Mouse (Mus musculus): ENCODE data around the gene Phykpl. TPM values are rescaled to one million over a fixed set of nuclear protein-coding genes. Genes with fewer than 3 reads are reported as not detected.
"Not testable (repeated sequence)": the region's sequence is repeated elsewhere in the genome, so short reads cannot be mapped to it uniquely, and the experiment has no call there.

Phykpl gene
- polyA plus RNA-seq, 1 experiment from 2014 or later = 13.3 TPM

DNA sequence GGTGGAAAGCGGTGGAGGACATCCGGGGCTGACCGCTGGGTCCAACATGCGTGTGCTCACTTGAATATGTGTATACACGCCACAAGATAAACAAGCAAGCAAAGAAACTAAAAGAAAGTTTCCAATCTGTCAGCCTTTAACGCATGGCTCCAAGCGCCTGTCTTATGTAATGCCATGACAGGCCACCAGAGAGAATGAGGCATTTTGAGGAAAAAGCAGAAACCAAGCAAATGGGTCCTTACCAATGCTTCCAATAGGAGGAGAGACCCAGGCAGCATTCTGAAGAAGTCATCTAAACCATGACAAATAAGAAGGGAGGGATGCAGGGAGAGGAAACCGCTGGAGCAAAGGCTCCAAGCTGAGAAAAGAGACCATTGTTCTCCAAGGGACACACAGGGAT lies 29.7 kb downstream of the Phykpl start:
- H3K4me1 ChIP-seq (replicated peaks; ENCODE audit: control insufficient read depth, insufficient read depth) = peaks cover 3% of the 10 kb centered on the region; the same call in 1 of the 2 replicates
- no peaks in the 10 kb centered on the region for H3K9me3 ChIP-seq (ENCODE audit: control insufficient read depth, low read length)
- H3K36me3 ChIP-seq (ENCODE audit: control insufficient read depth, insufficient read depth, low read length) = no peaks in the 10 kb centered on the region
- no peaks in the 10 kb centered on the region for H3K27me3 ChIP-seq (ENCODE audit: control insufficient read depth, insufficient read depth, low read length)
- WGBS = 70% methylated on average over 8 of the region's 8 CpGs
- H3K9ac ChIP-seq (ENCODE audit: low read length) = no peak overlapping the region
- no peak for DNase-seq (ENCODE audit: low spot score)
- H3K27ac ChIP-seq (replicated peaks) = peak overlapping the region; percentile 93
- H3K4me2 ChIP-seq (replicated peaks; ENCODE audit: low read depth) = no peak overlapping the region
- no peak for TF ChIP-seq EP300 (optimal IDR thresholded peaks at IDR 0.05)
- TF ChIP-seq CTCF (IDR thresholded peaks at IDR 0.05; ENCODE audit: low read depth) = no peak; the same call in 1 of the 2 replicates
- no peak overlapping the region for H3K4me3 ChIP-seq (ENCODE audit: low read depth, low read length)
- ATAC-seq (ENCODE audit: low FRiP score, low TSS enrichment) = no peak

GRCm38 (mm10) chr11:51615129-51615528 lies 30.6 kb downstream of the Phykpl start:
- Histone ChIP-seq H3K9me3 (ENCODE audit: control insufficient read depth, low read length) (no peaks in the 10 kb centered on the region), H3K4me1 (replicated peaks; ENCODE audit: control insufficient read depth, insufficient read depth) (peaks cover 3% of the 10 kb centered on the region), H3K27ac (replicated peaks) (peak overlapping the region; percentile 93), H3K36me3 (ENCODE audit: control insufficient read depth, insufficient read depth, low read length) (no peaks in the 10 kb centered on the region), H3K27me3 (ENCODE audit: control insufficient read depth, insufficient read depth, low read length) (no peaks in the 10 kb centered on the region), H3K4me2 (replicated peaks; ENCODE audit: low read depth) (peak overlapping the region; percentile 53), H3K9ac (ENCODE audit: low read length) (peak overlapping the region; percentile 51), H3K4me3 (ENCODE audit: low read depth, low read length) (peak overlapping the region; percentile 25)
- TF ChIP-seq CTCF (IDR thresholded peaks at IDR 0.05; ENCODE audit: low read depth) = no peak
- TF ChIP-seq EP300 (optimal IDR thresholded peaks at IDR 0.05) = no peak
- peak; percentile 57 for DNase-seq (ENCODE audit: low spot score)
- peak; percentile 36; the same call in 1 of the 2 replicates for ATAC-seq (ENCODE audit: low FRiP score, low TSS enrichment)
- WGBS = 11% methylated on average over 7 of the region's 7 CpGs

DNA sequence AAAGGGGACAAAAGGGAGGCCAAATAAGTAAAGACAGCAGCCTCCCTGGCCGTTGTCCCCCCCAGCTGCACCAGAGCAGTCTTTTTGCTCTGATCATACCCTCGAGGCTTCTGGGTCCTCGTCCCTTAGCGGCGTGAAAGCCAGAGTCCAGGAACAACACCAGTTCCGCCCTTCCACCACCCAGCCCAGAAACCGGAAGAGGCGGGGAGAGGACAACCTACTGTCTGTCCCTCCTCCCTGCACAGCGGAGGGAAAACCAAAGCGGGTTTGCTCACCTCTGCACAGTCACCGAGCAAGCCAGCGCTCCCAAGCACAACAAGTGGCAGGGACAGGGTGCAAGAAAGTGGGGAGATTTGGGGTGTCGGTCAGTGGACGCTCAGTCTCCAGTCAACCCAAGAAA lies 31.0 kb downstream of the Phykpl start:
- ATAC-seq (ENCODE audit: low FRiP score, low TSS enrichment) (peak; percentile 80), DNase-seq (ENCODE audit: low spot score) (peak; percentile 90)
- WGBS = 0% methylated on average over 14 of the region's 14 CpGs
- Histone ChIP-seq H3K27ac (replicated peaks) (peak overlapping the region; percentile 93), H3K36me3 (ENCODE audit: control insufficient read depth, insufficient read depth, low read length) (no peaks in the 10 kb centered on the region), H3K4me2 (replicated peaks; ENCODE audit: low read depth) (peak overlapping the region; percentile 53), H3K9me3 (ENCODE audit: control insufficient read depth, low read length) (no peaks in the 10 kb centered on the region), H3K4me1 (replicated peaks; ENCODE audit: control insufficient read depth, insufficient read depth) (peaks cover 5% of the 10 kb centered on the region), H3K27me3 (ENCODE audit: control insufficient read depth, insufficient read depth, low read length) (no peaks in the 10 kb centered on the region), H3K9ac (ENCODE audit: low read length) (peak overlapping the region; percentile 51), H3K4me3 (ENCODE audit: low read depth, low read length) (peak overlapping the region; percentile 25)
- TF ChIP-seq CTCF (IDR thresholded peaks at IDR 0.05; ENCODE audit: low read depth) (no peak), EP300 (optimal IDR thresholded peaks at IDR 0.05) (no peak)

DNA sequence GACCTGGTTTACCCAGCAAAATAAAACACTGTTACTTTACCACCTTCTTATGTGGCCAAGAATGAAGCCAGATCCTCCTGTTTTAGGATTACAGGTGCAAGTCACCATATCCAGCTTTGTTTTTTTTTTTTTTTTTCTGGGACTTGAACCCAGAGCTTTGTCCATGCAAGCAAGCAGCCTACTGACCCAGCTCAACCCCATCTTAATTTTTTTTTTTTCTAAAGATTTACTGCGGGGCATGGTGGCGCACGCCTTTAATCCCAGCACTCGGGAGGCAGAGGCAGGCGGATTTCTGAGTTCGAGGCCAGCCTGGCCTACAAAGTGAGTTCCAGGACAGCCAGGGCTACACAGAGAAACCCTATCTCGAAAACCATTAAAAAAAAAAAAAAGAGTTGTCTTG lies 31.6 kb downstream of the Phykpl start:
- not testable (repeated sequence) for ATAC-seq (ENCODE audit: low FRiP score, low TSS enrichment); H3K27me3 ChIP-seq (ENCODE audit: control insufficient read depth, insufficient read depth, low read length); H3K4me1 ChIP-seq (replicated peaks; ENCODE audit: control insufficient read depth, insufficient read depth); H3K9me3 ChIP-seq (ENCODE audit: control insufficient read depth, low read length); DNase-seq (ENCODE audit: low spot score); H3K36me3 ChIP-seq (ENCODE audit: control insufficient read depth, insufficient read depth, low read length)
- Histone ChIP-seq H3K4me3 (ENCODE audit: low read depth, low read length) (peak overlapping the region; percentile 25; the same call in 1 of the 2 replicates), H3K9ac (ENCODE audit: low read length) (peak overlapping the region; percentile 51), H3K27ac (replicated peaks) (peak overlapping the region; percentile 93), H3K4me2 (replicated peaks; ENCODE audit: low read depth) (peak overlapping the region; percentile 53)
- WGBS = 82% methylated on average over 7 of the region's 7 CpGs

GRCm38 (mm10) chr11:51617693-51618092 lies 33.1 kb downstream of the Phykpl start:
- Histone ChIP-seq H3K9ac (ENCODE audit: low read length) (no peak overlapping the region), H3K36me3 (ENCODE audit: control insufficient read depth, insufficient read depth, low read length) (0 out of 2 replicates have a peak, but pooled peaks cover 4% of the 10 kb centered on the region), H3K4me3 (ENCODE audit: low read depth, low read length) (no peak overlapping the region), H3K4me2 (replicated peaks; ENCODE audit: low read depth) (no peak overlapping the region), H3K4me1 (replicated peaks; ENCODE audit: control insufficient read depth, insufficient read depth) (peaks cover 5% of the 10 kb centered on the region), H3K9me3 (ENCODE audit: control insufficient read depth, low read length) (no peaks in the 10 kb centered on the region), H3K27ac (replicated peaks) (no peak overlapping the region), H3K27me3 (ENCODE audit: control insufficient read depth, insufficient read depth, low read length) (no peaks in the 10 kb centered on the region)
- DNase-seq (ENCODE audit: low spot score) (peak; percentile 70), ATAC-seq (ENCODE audit: low FRiP score, low TSS enrichment) (no peak)
- no peak for TF ChIP-seq EP300 (optimal IDR thresholded peaks at IDR 0.05)
- peak; percentile 91 for TF ChIP-seq CTCF (IDR thresholded peaks at IDR 0.05; ENCODE audit: low read depth)
- WGBS = 2% methylated on average over 4 of the region's 4 CpGs

DNA sequence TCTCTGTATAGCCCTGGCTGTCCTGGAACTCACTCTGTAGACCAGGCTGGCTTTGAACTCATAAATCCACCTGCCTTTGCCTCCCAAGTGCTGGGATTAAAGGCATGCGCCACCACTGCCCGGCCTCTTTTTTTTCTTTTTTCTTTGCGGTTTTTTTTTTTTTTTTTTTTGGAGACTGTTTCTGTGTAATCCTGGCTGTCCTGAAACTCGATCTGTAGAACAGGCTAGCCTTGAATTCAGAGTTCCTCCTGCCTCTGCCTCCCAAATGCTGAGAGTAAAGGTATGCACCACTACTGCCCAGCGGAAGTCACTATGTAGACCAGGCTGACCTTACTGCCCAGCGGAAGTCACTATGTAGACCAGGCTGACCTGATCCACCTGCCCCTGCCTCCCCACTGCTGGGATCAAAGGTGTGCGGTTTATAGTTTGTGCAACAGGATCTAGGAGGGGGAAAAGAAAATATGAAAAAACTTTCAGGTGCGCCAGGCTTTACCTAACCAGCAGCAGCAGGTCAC lies 34.4 kb downstream of the Phykpl start:
- peaks cover 5% of the 10 kb centered on the region for H3K4me1 ChIP-seq (replicated peaks; ENCODE audit: control insufficient read depth, insufficient read depth)
- H3K9ac ChIP-seq (ENCODE audit: low read length) = no peak overlapping the region
- H3K27ac ChIP-seq (replicated peaks) = no peak overlapping the region
- peak overlapping the region; percentile 28; the same call in 1 of the 2 replicates for H3K4me3 ChIP-seq (ENCODE audit: low read depth, low read length)
- ATAC-seq (ENCODE audit: low FRiP score, low TSS enrichment) (no peak; the same call in 1 of the 2 replicates), DNase-seq (ENCODE audit: low spot score) (no peak)
- 0 out of 2 replicates have a peak, but pooled peaks cover 9% of the 10 kb centered on the region for H3K36me3 ChIP-seq (ENCODE audit: control insufficient read depth, insufficient read depth, low read length)
- H3K4me2 ChIP-seq (replicated peaks; ENCODE audit: low read depth) = peak overlapping the region; percentile 49
- H3K27me3 ChIP-seq (ENCODE audit: control insufficient read depth, insufficient read depth, low read length) = no peaks in the 10 kb centered on the region
- no peaks in the 10 kb centered on the region for H3K9me3 ChIP-seq (ENCODE audit: control insufficient read depth, low read length)
- no peak for TF ChIP-seq CTCF (IDR thresholded peaks at IDR 0.05; ENCODE audit: low read depth)
- WGBS = 42% methylated on average over 8 of the region's 8 CpGs

Data from stomach, postnatal 0 days (tissue).